Mouse (Mus musculus) lung, embryonic 14.5 days (tissue): ENCODE results near the gene Ccdc50. TPM values are rescaled to one million over a fixed set of nuclear protein-coding genes. Genes with fewer than 3 reads are reported as not detected.

ENCODE experiments used
- ATAC-seq: fragments of 200-750 bp; cut with Nextera tagmentation; 2 replicates; pipeline ENCODE4 v1.8.0; 2017; ENCODE audit warnings: mild to moderate bottlenecking, moderate TSS enrichment, moderate library complexity; ENCODE audit not compliant: insufficient read depth
- DNase-seq: peaks from one replicate; pipeline ENCODE4 v3.0.0-alpha.2; 2015
- H3K27ac ChIP-seq: fragments of 300-500 bp; sonication (generic); 2 replicates; pipeline ENCODE4 v1.5.1; 2014; ENCODE audit warnings: low read depth, mild to moderate bottlenecking, moderate library complexity
- H3K27me3 ChIP-seq: fragments of 300-500 bp; sonication (generic); 2 replicates; pipeline ENCODE4 v1.6.1; 2014; ENCODE audit warnings: low read length, control low read depth; ENCODE audit not compliant: insufficient read depth
- H3K36me3 ChIP-seq: fragments of 300-500 bp; sonication (generic); 2 replicates; pipeline ENCODE4 v1.6.1; 2014; ENCODE audit warnings: control low read depth; ENCODE audit not compliant: insufficient read depth
- H3K4me1 ChIP-seq: fragments of 300-500 bp; sonication (generic); 2 replicates; pipeline ENCODE4 v1.6.1; 2014; ENCODE audit warnings: antibody characterized with exemption, control low read depth; ENCODE audit not compliant: insufficient read depth
- H3K4me2 ChIP-seq: fragments of 300-500 bp; sonication (generic); 2 replicates; pipeline ENCODE4 v1.6.1; 2014; ENCODE audit warnings: mild to moderate bottlenecking
- H3K4me3 ChIP-seq: fragments of 300-500 bp; sonication (generic); 2 replicates; pipeline ENCODE4 v1.5.1; 2014; ENCODE audit warnings: low read depth, low read length
- H3K9ac ChIP-seq: fragments of 300-500 bp; sonication (generic); 2 replicates; pipeline ENCODE4 v1.6.1; 2014
- H3K9me3 ChIP-seq: fragments of 300-500 bp; sonication (generic); 2 replicates; pipeline ENCODE4 v1.6.1; 2016; ENCODE audit warnings: low read depth, low read length, control low read depth
- CTCF ChIP-seq: IDR thresholded peaks from 2 replicates; pipeline ENCODE4 v1.5.1; 2016; ENCODE audit warnings: antibody characterized with exemption, low read depth
- WGBS: fragments of 180-500 bp; shearing (Covaris S2); extraction: QIAGEN DNeasy Blood & Tissue Kit; methylation state at CpG from one replicate; pipeline ENCODE4 v1.1.7; 2014; 5-methylcytosine and 5-hydroxymethylcytosine counted together
- polyA plus RNA-seq: library from polyadenylated mRNA; unstranded; fragments of >200 nt; fragmentation: Nextera tagmentation; extraction: Ambion mirVana; gene quantifications from 2 replicates; pipeline ENCODE4 v1.2.1, GENCODE M21; 2014

The Ccdc50 gene
- polyA plus RNA-seq, 1 experiment from 2014 or later: 62.4 TPM

DNA sequence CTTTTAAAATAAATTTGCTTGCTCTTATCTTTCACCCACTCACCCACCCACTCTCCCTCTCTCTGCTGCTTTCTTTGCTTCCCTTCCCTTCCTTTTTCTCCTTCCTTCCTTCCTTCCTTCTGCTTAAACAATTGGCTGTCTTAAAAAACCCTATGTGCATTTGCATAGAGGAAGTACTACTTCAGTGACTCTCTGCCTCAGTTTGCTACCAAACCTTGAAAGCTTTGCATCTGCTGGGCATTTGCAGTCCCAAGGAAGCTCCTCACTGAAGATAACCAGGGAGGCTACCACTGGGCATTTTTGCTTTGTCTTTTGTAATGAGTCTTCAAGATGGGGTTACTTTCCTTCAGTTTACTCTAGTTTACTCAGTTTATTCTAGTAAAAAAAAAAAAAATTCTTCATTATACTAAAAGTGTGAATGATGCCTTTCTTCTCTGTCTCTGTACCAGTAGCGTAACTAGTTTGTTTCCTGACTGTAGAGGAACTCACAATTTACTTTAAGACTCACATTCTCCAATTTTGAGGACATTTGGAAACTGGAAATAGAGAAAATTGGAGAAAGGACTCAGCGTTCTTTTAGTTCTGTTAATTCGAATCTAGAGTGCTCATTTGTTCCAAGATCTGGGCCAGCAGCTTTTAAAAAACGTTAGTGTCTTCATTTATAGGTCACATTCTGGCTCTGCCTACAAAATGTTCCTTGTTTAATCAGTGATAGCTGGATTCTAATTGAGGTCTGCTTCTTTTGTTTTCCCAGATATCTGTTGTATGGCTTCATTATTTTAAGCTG lies 6.8 kb downstream of the Ccdc50 start:
- no peaks in the 10 kb centered on the region for H3K9me3 ChIP-seq
- H3K4me1 ChIP-seq: 0 out of 2 replicates have a peak, but pooled peaks cover 1% of the 10 kb centered on the region
- no peaks in the 10 kb centered on the region for H3K36me3 ChIP-seq
- TF ChIP-seq CTCF: no peak
- H3K4me2 ChIP-seq: no peak overlapping the region
- WGBS: 83% methylated on average over 4 of the region's 4 CpGs
- H3K4me3 ChIP-seq: no peak overlapping the region
- H3K27ac ChIP-seq: no peak overlapping the region
- ATAC-seq: no peak
- H3K9ac ChIP-seq: no peak overlapping the region
- no peaks in the 10 kb centered on the region for H3K27me3 ChIP-seq
- no peak for DNase-seq

DNA sequence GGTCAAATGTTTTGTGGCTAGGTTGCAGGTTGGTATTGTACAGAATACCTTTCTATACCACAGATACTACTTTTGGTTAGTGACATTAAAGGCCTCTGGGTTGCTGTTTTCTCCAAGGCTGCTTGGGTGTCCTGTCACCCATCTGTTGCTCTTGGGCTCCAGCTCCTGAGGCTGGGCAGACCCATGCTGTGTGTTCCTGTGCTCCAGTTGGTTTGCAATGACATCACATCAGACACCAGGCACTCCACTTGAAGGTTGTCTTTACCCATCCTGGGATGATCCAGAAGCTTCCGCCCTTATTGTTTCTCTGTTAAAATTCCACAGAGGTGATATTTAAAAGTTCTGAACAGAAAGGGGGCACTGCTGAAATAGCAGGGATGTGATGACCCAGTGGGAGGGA lies 8.3 kb downstream of the Ccdc50 start:
- Histone ChIP-seq H3K9ac (no peak overlapping the region), H3K27me3 (no peaks in the 10 kb centered on the region), H3K4me2 (no peak overlapping the region), H3K36me3 (no peaks in the 10 kb centered on the region), H3K4me1 (no peaks in the 10 kb centered on the region), H3K27ac (no peak overlapping the region), H3K4me3 (no peak overlapping the region), H3K9me3 (no peaks in the 10 kb centered on the region)
- no peak for DNase-seq
- no peak for ATAC-seq
- WGBS: 91% methylated on average over 1 of the region's 1 CpGs
- no peak for TF ChIP-seq CTCF

DNA sequence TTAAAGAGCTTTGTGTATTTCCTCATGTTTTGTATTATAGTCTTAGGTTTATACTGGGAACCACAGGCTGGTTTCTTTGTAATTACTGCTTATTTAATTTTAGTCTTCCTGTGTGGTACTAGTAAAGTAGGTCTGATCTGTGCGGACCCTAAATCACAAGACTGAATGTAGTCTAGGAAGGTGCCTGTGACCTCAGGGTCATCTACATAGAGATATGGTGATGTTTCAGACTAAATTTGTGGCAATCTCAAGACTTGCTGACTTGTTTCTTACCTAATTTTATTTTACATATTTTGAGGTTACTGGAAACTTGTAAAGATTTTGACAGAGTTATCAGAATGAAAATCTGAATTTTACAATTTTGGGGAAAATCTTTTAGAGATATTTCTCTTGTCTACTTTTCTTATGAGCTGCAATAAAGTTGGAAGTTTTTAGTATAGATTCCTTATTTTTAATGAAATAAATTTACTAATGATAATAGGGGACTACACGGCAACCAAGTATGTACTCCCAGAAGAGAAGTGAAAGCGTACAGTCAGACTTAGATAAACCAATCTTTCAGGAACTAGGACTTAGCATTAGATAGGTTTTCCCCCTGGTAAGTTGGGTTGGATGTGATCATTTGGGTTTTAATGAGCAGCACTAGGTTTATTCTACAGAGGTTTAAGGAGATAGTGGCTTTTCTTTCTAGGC lies 10.5 kb downstream of the Ccdc50 start:
- Histone ChIP-seq H3K4me2 (no peak overlapping the region), H3K9ac (no peak overlapping the region), H3K36me3 (no peaks in the 10 kb centered on the region), H3K27ac (no peak overlapping the region), H3K9me3 (no peaks in the 10 kb centered on the region), H3K27me3 (no peaks in the 10 kb centered on the region), H3K4me1 (no peaks in the 10 kb centered on the region), H3K4me3 (no peak overlapping the region)
- TF ChIP-seq CTCF: no peak
- DNase-seq (no peak), ATAC-seq (no peak)
- WGBS: 89% methylated on average over 3 of the region's 3 CpGs

DNA sequence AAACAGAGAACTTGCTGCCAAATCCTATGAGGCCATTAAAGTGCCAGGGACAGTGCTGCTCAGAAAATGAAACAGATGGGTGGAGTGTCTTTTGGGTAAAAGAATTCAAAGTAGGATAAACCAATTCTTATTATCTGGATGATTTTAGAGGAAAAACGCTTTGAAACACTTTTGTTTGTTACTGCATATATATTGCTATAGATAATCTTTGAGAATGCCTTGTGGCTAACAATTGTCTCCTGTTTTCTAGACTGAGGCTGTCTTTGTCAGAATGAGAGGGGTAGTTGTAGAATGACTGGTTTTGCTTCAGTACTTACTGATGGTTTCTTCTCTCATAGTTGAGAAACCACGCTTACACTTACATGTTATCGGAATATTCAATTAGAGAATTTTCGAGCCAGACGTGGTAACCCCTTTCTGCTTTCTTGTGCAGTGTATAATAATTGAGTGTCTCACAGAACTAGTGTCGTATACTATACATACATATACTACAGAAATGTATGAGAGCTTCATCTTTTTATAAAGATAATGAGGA lies 11.1 kb downstream of the Ccdc50 start:
- 86% methylated on average over 6 of the region's 6 CpGs for WGBS
- no peak for ATAC-seq
- DNase-seq: no peak
- Histone ChIP-seq H3K9ac (no peak overlapping the region), H3K27me3 (no peaks in the 10 kb centered on the region), H3K4me2 (no peak overlapping the region), H3K4me1 (no peaks in the 10 kb centered on the region), H3K27ac (no peak overlapping the region), H3K36me3 (no peaks in the 10 kb centered on the region), H3K9me3 (no peaks in the 10 kb centered on the region), H3K4me3 (no peak overlapping the region)
- TF ChIP-seq CTCF: no peak

- Histone ChIP-seq H3K4me3 (no peak overlapping the region), H3K36me3 (peaks cover 12% of the 10 kb centered on the region; the same call in 1 of the 2 replicates), H3K4me2 (no peak overlapping the region), H3K9me3 (no peaks in the 10 kb centered on the region), H3K27ac (no peak overlapping the region), H3K4me1 (no peaks in the 10 kb centered on the region), H3K9ac (no peak overlapping the region), H3K27me3 (no peaks in the 10 kb centered on the region)
- DNase-seq (no peak), ATAC-seq (no peak)
- TF ChIP-seq CTCF: no peak
- 80% methylated on average over 2 of the region's 2 CpGs for WGBS
Measured at GRCm38 (mm10) chr16:27401579-27401978, 12.9 kb downstream of the Ccdc50 start.

DNA sequence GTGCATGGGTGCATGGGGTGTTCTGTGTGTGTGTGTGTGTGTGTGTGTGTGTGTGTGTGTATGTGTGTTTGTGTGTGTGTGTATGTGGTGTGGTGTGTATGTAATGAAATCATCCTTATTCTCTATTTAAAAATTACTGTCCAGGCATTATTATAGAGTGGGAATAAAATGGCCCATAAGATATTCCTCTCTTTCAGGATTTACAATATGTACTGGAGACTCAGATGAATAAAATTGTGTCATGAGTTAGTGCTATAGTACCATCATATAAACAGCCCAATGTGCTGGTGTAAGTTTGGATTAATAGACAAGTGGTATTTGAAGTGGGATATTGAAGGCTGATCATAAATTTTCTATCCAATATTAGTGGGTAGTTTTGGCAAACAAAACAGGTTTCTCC lies 15.4 kb downstream of the Ccdc50 start:
- H3K36me3 ChIP-seq: peaks cover 26% of the 10 kb centered on the region
- no peak overlapping the region for H3K4me3 ChIP-seq
- no peak for DNase-seq
- no peak overlapping the region for H3K27ac ChIP-seq
- H3K9me3 ChIP-seq: no peaks in the 10 kb centered on the region
- no peak for ATAC-seq
- no peaks in the 10 kb centered on the region for H3K4me1 ChIP-seq
- no peaks in the 10 kb centered on the region for H3K27me3 ChIP-seq
- H3K4me2 ChIP-seq: no peak overlapping the region
- no peak for TF ChIP-seq CTCF
- no peak overlapping the region for H3K9ac ChIP-seq

DNA sequence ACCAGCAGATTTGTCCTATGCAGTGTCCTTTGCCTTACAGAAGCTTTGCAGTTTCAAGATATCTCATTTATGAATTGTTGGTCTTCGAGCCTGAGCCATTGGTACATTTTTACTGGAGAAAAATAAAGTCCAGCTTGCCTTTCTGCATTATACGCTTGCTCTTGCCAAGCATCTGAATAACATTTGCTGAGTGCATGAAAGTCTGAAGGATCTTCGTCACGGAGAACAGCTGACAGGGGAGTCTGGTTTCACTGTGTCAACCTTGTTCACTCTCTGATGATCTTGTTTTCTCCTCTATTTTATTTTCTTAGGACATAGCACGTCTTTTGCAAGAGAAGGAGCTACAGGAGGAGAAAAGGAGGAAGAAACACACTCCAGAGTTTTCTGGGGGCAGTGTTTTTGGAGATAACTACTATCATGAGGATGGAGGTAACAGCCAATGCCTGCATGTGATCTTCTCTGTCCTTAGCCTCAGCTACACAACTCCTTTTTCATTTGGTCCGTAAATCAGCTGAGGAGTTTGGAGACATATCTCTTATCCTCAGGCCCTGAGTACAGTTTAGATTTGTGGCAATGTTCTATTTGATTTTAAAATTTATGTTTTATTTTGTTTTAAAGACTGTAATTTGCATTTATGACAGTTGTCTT lies 28.4 kb downstream of the Ccdc50 start:
- Histone ChIP-seq H3K4me3 (no peak overlapping the region), H3K4me1 (no peaks in the 10 kb centered on the region), H3K27me3 (no peaks in the 10 kb centered on the region), H3K4me2 (no peak overlapping the region), H3K9ac (no peak overlapping the region), H3K9me3 (0 out of 2 replicates have a peak, but pooled peaks cover 5% of the 10 kb centered on the region), H3K36me3 (peaks cover 48% of the 10 kb centered on the region), H3K27ac (no peak overlapping the region)
- WGBS: 89% methylated on average over 6 of the region's 6 CpGs
- ATAC-seq: no peak
- no peak for TF ChIP-seq CTCF
- DNase-seq: no peak
